Mouse (Mus musculus): ENCODE results near the gene Plekhh1. TPM values are rescaled to one million over a fixed set of nuclear protein-coding genes. Genes with fewer than 3 reads are reported as not detected.

Gene Plekhh1
- polyA plus RNA-seq, 1 experiment = 34.1 TPM

- no peak overlapping the region for H3K27ac ChIP-seq (ENCODE audit: insufficient read depth, low read length)
- no peaks in the 10 kb centered on the region for H3K36me3 ChIP-seq (ENCODE audit: control insufficient read depth, insufficient read depth, low read length, poor library complexity, severe bottlenecking)
- no peak for TF ChIP-seq EP300 (IDR thresholded peaks at IDR 0.05; ENCODE audit: insufficient read depth, low read depth, low read length)
- no peak for TF ChIP-seq CTCF (IDR thresholded peaks at IDR 0.05; ENCODE audit: low read depth, low read length)
- no peak for TF ChIP-seq POLR2A (IDR thresholded peaks at IDR 0.05; ENCODE audit: insufficient read depth, low read length)
- no peak overlapping the region for H3K9ac ChIP-seq (ENCODE audit: low read depth, poor library complexity, severe bottlenecking)
- H3K4me3 ChIP-seq (ENCODE audit: low read depth, low read length) = no peak overlapping the region
- H3K27me3 ChIP-seq (ENCODE audit: control insufficient read depth, insufficient read depth, low read length, poor library complexity, severe bottlenecking) = no peaks in the 10 kb centered on the region
- H3K4me1 ChIP-seq (ENCODE audit: control insufficient read depth, insufficient read depth, low read length) = no peaks in the 10 kb centered on the region
- H3K9me3 ChIP-seq (replicated peaks; ENCODE audit: control insufficient read depth, insufficient read depth, low read length, poor library complexity, severe bottlenecking) = no peaks in the 10 kb centered on the region
Observed at GRCm38 (mm10) chr12:79048898-79049297, 19.9 kb downstream of the Plekhh1 start.

DNA sequence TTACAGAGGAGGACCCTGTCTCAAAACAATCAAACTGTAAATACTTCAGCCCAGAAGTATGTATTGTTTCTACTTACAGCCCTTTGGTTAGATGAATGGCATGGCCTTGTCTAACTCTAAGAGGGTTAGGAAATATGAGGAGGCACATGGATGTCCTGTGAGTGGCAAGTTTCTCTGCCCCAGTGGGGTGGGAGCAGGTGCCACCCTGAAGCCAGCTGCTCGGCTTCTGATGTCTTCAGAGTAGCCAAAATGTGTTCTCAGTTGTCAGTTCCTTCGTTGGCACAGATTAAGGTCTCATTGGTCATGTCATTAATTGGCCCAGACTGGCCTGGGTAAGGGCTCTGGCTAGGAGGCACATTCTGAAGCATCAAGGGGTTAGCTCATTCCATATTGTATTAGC, 20.8 kb downstream of the Plekhh1 start:
- Histone ChIP-seq H3K4me1 (ENCODE audit: control insufficient read depth, insufficient read depth, low read length) (peaks cover 2% of the 10 kb centered on the region), H3K4me3 (ENCODE audit: low read depth, low read length) (no peak overlapping the region), H3K9me3 (replicated peaks; ENCODE audit: control insufficient read depth, insufficient read depth, low read length, poor library complexity, severe bottlenecking) (no peaks in the 10 kb centered on the region), H3K27me3 (ENCODE audit: control insufficient read depth, insufficient read depth, low read length, poor library complexity, severe bottlenecking) (no peaks in the 10 kb centered on the region), H3K36me3 (ENCODE audit: control insufficient read depth, insufficient read depth, low read length, poor library complexity, severe bottlenecking) (no peaks in the 10 kb centered on the region), H3K27ac (ENCODE audit: insufficient read depth, low read length) (no peak overlapping the region), H3K9ac (ENCODE audit: low read depth, poor library complexity, severe bottlenecking) (no peak overlapping the region)
- no peak for TF ChIP-seq CTCF (IDR thresholded peaks at IDR 0.05; ENCODE audit: low read depth, low read length)
- no peak for TF ChIP-seq POLR2A (IDR thresholded peaks at IDR 0.05; ENCODE audit: insufficient read depth, low read length)
- no peak for TF ChIP-seq EP300 (IDR thresholded peaks at IDR 0.05; ENCODE audit: insufficient read depth, low read depth, low read length)

DNA sequence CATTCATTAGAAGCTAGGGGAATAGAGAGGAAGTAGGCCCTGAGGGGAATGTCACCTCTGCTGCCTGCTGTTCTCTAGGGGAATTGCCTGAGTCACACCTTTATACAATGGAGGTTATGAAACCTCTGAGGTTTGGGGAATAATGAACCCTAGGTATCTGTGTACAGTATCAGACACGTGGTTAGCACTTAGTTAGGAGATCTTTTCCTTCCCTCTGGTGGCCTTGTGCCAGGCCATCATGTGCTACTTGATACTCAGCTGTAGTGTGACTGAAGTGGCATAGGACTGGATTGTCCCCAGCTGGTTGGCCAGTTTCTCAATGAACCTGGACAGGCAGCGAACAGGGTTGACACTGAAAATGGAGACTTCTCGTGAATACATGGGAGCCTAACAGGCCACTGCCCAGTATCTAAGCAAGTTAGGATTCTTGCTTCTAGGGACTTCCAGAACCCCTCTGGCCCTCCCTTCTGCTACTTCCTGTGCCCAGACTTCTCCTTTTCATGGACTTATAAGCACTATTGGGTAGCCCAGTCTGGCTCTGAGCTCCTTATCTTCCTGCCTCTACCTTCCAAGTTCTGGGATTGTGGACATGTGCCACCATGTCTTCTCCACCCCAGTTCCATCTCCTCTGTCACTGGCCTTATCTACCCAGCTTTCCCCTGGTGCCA, 21.7 kb downstream of the Plekhh1 start:
- Histone ChIP-seq H3K4me3 (ENCODE audit: low read depth, low read length) (no peak overlapping the region), H3K9ac (ENCODE audit: low read depth, poor library complexity, severe bottlenecking) (no peak overlapping the region), H3K36me3 (ENCODE audit: control insufficient read depth, insufficient read depth, low read length, poor library complexity, severe bottlenecking) (no peaks in the 10 kb centered on the region), H3K9me3 (replicated peaks; ENCODE audit: control insufficient read depth, insufficient read depth, low read length, poor library complexity, severe bottlenecking) (no peaks in the 10 kb centered on the region), H3K4me1 (ENCODE audit: control insufficient read depth, insufficient read depth, low read length) (peaks cover 5% of the 10 kb centered on the region), H3K27me3 (ENCODE audit: control insufficient read depth, insufficient read depth, low read length, poor library complexity, severe bottlenecking) (no peaks in the 10 kb centered on the region), H3K27ac (ENCODE audit: insufficient read depth, low read length) (no peak overlapping the region)
- TF ChIP-seq POLR2A (IDR thresholded peaks at IDR 0.05; ENCODE audit: insufficient read depth, low read length) (no peak), CTCF (IDR thresholded peaks at IDR 0.05; ENCODE audit: low read depth, low read length) (no peak), EP300 (IDR thresholded peaks at IDR 0.05; ENCODE audit: insufficient read depth, low read depth, low read length) (no peak)

DNA sequence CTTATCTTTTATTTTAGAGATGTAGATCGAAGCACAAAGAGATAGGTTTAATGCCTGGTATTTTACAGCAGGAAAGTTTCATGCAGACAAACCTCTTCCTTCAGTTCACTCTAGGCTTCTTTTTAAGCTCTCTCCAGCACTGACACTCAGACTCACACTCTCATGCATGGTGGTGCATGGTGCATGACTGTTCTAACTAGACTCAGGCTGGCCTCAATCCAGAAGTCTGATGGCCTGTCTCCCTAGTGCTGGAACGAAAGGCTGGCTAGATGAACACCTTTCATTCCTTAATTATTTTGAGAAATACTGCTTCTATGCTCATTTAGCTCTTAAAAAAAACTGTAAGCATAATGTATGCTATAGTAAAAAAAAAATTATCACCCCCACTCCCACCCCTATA, 23.1 kb downstream of the Plekhh1 start:
- TF ChIP-seq CTCF (IDR thresholded peaks at IDR 0.05; ENCODE audit: low read depth, low read length) = no peak
- no peak for TF ChIP-seq EP300 (IDR thresholded peaks at IDR 0.05; ENCODE audit: insufficient read depth, low read depth, low read length)
- TF ChIP-seq POLR2A (IDR thresholded peaks at IDR 0.05; ENCODE audit: insufficient read depth, low read length) = no peak
- Histone ChIP-seq H3K27ac (ENCODE audit: insufficient read depth, low read length) (no peak overlapping the region), H3K36me3 (ENCODE audit: control insufficient read depth, insufficient read depth, low read length, poor library complexity, severe bottlenecking) (no peaks in the 10 kb centered on the region; the same call in 1 of the 2 replicates), H3K4me1 (ENCODE audit: control insufficient read depth, insufficient read depth, low read length) (peaks cover 5% of the 10 kb centered on the region), H3K4me3 (ENCODE audit: low read depth, low read length) (no peak overlapping the region), H3K9me3 (replicated peaks; ENCODE audit: control insufficient read depth, insufficient read depth, low read length, poor library complexity, severe bottlenecking) (no peaks in the 10 kb centered on the region), H3K27me3 (ENCODE audit: control insufficient read depth, insufficient read depth, low read length, poor library complexity, severe bottlenecking) (no peaks in the 10 kb centered on the region), H3K9ac (ENCODE audit: low read depth, poor library complexity, severe bottlenecking) (no peak overlapping the region)

DNA sequence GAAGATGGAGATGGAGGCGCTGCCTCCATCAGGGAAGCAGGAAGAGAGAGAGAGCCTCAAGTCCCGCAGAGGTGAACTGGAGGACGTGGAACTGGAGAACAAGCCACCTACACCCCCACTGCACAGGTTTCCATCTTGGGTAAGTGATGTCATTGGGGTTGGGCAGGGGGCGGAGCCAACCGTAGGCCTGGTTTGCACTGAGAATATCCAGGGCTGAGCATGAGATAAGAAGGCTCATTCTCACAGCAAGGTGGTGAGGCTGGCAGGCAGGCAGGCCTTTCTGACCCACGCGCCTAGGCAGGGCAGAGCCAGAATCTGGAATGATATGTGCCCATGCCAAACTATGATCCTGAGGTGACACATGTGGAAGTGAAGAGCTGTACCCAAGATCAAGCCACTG, 26.3 kb downstream of the Plekhh1 start:
- no peaks in the 10 kb centered on the region; the same call in 1 of the 2 replicates for H3K36me3 ChIP-seq (ENCODE audit: control insufficient read depth, insufficient read depth, low read length, poor library complexity, severe bottlenecking)
- no peak for TF ChIP-seq EP300 (IDR thresholded peaks at IDR 0.05; ENCODE audit: insufficient read depth, low read depth, low read length)
- TF ChIP-seq POLR2A (IDR thresholded peaks at IDR 0.05; ENCODE audit: insufficient read depth, low read length) = no peak
- no peak for TF ChIP-seq CTCF (IDR thresholded peaks at IDR 0.05; ENCODE audit: low read depth, low read length)
- no peak overlapping the region for H3K27ac ChIP-seq (ENCODE audit: insufficient read depth, low read length)
- H3K4me1 ChIP-seq (ENCODE audit: control insufficient read depth, insufficient read depth, low read length) = peaks cover 5% of the 10 kb centered on the region
- H3K27me3 ChIP-seq (ENCODE audit: control insufficient read depth, insufficient read depth, low read length, poor library complexity, severe bottlenecking) = no peaks in the 10 kb centered on the region
- H3K4me3 ChIP-seq (ENCODE audit: low read depth, low read length) = no peak overlapping the region
- no peaks in the 10 kb centered on the region for H3K9me3 ChIP-seq (replicated peaks; ENCODE audit: control insufficient read depth, insufficient read depth, low read length, poor library complexity, severe bottlenecking)
- H3K9ac ChIP-seq (ENCODE audit: low read depth, poor library complexity, severe bottlenecking) = no peak overlapping the region

DNA sequence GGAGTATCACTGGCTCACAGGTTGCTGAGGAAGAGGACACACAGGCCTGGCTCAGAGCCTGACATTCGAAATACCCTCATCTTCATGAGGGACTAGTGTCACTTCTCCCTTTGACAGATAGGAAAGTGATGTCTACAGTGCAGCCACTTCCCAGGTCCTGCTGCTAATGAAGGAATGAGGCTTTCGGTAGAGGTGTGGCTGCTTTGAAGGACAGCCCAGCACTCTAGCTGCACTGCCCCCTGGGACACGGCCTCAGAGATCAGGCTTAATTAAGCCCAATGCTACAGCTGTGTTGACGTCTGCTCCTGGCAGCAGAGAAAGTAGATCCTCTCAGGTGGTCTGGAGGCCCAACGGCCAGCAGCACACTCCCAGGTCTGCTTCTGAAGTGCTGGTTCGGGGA, 30.6 kb downstream of the Plekhh1 start:
- H3K9ac ChIP-seq (ENCODE audit: low read depth, poor library complexity, severe bottlenecking) = no peak overlapping the region
- no peak overlapping the region for H3K4me3 ChIP-seq (ENCODE audit: low read depth, low read length)
- H3K4me1 ChIP-seq (ENCODE audit: control insufficient read depth, insufficient read depth, low read length) = peaks cover 5% of the 10 kb centered on the region
- no peaks in the 10 kb centered on the region for H3K9me3 ChIP-seq (replicated peaks; ENCODE audit: control insufficient read depth, insufficient read depth, low read length, poor library complexity, severe bottlenecking)
- no peak overlapping the region for H3K27ac ChIP-seq (ENCODE audit: insufficient read depth, low read length)
- no peaks in the 10 kb centered on the region; the same call in 1 of the 2 replicates for H3K36me3 ChIP-seq (ENCODE audit: control insufficient read depth, insufficient read depth, low read length, poor library complexity, severe bottlenecking)
- TF ChIP-seq POLR2A (IDR thresholded peaks at IDR 0.05; ENCODE audit: insufficient read depth, low read length) (no peak), EP300 (IDR thresholded peaks at IDR 0.05; ENCODE audit: insufficient read depth, low read depth, low read length) (no peak), CTCF (IDR thresholded peaks at IDR 0.05; ENCODE audit: low read depth, low read length) (no peak)
- H3K27me3 ChIP-seq (ENCODE audit: control insufficient read depth, insufficient read depth, low read length, poor library complexity, severe bottlenecking) = no peaks in the 10 kb centered on the region
